Mouse (Mus musculus): ENCODE measurements around the gene Vrk1.

Gene Vrk1

DNA sequence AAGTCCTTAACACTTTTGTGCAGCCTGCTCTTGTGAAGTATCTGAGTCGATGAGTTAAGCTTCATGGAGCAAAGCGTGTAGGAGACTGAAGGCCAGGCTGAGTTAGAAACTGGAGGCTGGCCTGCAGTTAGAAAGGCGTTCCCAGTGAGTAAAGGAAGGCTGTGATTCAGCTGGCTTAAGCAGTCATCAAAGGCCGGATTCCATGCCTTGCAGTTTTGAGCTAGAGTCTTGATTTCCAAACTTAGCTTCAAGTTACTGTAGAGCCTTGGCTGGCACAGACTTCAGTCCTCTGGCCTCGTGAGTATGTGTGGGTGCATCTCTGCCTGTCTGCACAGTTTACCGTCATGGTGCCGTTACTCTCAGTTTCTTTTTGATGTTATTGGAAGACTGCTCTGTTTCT is 42.2 kb downstream of the Vrk1 start:
- no peak for DNase-seq (ENCODE audit: low spot score)

DNA sequence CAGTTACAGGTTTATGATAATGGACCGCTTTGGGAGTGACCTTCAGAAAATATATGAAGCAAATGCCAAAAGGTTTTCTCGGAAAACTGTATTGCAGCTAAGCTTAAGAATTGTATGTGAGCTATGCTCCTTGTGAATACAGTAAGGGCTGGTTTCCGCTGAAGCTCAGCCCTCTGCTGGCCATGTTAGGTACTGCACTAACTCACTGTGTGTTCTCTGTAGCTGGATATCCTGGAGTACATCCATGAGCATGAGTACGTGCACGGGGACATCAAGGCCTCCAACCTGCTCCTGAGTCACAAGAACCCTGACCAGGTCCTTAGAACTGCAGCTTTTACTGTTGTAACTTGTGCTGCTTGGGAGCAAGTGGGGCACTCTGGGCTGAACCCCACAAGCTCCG is 45.8 kb downstream of the Vrk1 start:
- DNase-seq (ENCODE audit: low spot score): peak; percentile 82

GRCm38 (mm10) chr12:106059873-106060573 is 50.0 kb downstream of the Vrk1 start:
- DNase-seq (ENCODE audit: low spot score): no peak

DNA sequence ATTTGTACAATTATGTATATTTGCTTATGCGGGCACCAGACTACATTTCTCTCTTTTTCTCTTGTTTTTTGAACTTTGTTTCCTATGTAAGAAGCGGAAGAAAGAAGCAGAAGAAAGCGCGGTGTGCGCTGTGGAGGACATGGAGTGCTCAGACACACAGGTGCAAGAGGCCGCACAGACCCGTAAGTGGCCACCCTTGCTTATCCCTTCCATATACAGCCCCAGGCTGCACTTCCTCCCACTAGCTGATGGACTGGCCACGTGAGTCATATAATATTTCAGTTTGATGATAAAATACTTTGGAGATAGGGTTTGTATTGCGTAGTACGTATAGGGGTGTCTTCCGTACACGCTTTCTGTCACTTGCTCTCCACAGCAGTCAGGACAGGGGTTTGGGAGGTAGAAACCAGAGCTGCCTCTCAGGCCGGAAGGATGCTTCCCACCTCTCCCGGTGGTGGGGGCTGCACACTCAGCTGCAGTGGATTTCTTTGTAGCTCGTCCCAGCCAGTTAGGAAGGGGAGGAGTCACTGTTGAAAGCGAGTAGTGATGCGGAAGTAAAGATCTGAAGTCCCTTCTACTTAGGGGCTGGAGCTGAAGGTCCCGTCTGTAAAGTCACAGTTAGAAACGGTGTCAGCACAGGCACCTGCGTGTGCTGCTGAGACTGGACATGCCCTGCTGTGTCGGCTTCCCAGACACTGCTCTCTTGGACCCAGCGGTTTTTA is 60.6 kb downstream of the Vrk1 start:
- no peak for DNase-seq (ENCODE audit: low spot score)

DNA sequence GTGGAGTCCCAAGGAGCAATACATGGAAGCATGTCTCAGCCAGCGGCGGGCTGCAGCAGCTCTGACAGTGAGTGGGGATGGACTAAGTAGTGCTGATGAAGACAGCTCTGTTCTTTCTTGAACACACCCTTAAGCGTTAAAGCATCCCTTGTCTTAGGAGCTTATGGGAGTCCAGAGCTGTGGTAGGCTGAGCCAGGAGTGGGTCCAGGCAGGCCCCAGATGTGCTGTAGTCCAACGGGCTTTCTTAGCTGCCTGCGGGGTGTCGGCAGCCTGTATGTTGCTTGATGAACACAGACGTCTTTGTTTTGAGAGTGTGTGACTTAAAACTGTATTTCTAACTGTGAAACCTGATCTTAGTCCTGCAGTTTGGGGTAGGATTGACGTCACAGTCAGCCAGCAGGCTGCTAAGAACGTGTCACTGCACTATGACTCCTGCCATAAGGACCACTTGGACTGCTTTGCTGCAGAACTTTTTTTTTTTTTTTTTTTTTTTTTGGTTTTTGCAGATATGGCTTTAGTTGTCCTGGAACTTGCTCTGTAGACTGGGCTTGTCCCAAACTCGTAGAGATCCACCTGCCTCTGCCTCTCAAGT is 61.6 kb downstream of the Vrk1 start:
- DNase-seq (ENCODE audit: low spot score): no peak

GRCm38 (mm10) chr12:106074371-106075155 is 64.5 kb downstream of the Vrk1 start:
- no peak for DNase-seq (ENCODE audit: low spot score)

DNA sequence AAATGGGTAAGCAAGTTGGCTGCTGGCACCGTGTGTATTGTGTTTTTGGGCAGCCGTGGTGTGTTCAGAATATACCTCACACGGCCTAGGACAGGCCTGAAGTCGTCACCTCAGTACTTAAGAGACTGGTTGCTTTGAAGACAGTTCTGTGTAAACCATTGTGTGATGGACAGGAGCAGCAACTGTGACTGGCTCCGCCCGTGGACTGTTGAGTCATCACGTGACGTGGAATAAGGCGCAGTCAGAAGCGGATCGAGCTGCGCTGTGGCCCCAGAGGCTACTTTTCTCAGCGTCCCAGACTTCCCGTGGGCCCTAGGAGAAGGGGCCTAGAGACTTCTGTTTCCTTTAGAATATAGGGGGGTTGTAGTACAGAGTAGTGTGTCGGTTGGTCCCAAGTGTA is 66.1 kb downstream of the Vrk1 start:
- DNase-seq (ENCODE audit: low spot score): no peak

GRCm38 (mm10) chr12:106080511-106080910 is 70.5 kb downstream of the Vrk1 start:
- no peak for DNase-seq (ENCODE audit: low spot score)

DNA sequence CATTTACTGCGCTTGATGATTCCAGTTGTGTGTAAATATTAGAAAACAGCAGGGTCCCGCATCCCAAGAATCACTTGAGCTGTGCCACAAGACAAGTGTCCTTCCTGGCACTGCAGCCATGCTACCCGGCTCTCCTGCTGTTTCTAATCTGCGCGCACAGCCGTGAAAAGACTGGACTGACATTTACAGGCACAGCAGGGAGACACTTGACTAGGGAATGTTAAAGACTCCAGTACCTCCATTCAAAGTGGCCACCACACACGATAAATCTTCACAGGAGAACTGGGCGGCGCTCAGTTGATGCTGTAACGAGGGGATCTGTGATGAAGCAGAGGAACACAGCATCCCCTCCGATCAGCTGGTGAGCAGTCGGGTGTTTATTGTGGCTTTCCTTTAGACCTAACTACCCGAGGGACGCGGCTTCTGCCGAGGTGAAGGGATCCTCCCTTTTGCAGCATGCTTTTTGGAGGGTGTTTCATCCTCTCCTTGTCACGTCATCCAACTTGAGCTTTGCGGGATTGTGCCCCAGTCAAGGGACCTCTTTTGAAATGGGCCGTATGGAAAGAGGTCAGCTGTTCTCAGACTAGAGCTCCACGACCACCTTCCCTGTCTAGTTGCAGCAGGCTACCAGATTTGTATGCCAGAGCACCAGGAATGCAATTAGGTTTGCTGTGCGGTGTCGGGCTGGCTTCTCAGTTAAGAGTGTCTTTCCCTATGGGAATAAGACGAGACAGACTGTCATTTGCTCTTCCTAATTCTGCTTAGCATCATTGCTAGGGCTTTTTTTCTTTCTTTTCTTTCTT is 71.1 kb downstream of the Vrk1 start:
- DNase-seq (ENCODE audit: low spot score): no peak

- DNase-seq (ENCODE audit: low spot score): no peak
Measured at GRCm38 (mm10) chr12:106081748-106082140, 71.7 kb downstream of the Vrk1 start.

DNA sequence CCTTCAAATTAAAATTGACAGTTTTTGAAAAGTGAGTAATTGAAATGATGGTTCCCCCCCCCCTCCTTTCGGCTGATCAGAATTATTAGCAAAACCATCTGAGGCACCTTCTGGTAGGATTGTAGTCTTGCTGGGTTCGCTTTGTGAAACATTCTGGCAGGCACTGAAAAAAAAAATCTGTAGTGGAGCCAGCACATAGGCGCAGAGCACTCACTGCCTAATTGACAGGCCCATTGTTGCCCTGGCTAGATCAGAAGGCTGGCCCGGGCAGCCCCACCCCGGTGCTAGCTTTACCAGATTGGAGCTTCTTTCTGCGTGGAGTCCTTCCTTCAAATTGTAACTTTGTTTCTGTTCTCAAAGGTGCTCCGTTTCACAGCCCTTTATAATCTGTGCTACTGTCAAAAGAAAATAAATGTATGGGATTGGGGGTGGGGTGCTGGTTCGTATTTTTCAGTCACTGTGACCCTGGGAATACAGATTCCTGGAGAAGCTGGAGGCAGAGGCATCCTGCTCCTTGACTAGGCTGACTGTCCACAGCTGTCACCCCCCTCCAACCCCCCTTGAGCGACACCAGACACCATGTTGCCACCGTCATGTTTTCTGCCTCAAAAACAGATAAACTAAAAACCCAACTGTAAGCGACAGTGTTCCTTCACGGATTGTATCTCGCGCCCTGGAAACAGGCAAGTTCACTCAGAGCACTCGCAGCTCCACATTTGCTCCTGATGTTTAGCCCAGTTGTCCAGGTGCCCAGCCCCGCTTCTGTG is 72.3 kb downstream of the Vrk1 start:
- no peak for DNase-seq (ENCODE audit: low spot score)

DNA sequence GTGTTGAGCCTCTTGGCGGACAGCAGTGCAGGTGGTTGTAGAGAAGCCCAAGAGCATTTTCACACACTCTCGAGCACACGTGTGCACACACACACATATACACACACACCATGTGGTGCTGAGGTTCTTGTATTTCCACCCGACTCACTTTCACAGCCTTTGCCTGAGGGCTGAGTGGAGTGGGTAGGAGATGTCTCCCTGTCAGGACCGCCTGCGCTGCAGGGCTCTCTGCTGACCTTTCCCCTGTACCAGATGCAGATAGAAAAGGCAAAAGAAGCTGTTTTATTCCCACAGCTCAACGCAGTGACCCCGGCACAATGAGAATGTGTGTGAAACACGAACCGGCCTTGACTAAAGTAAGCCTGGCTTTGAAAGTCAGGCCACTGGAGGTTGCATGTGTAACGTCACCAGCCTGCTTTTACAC is 72.9 kb downstream of the Vrk1 start:
- DNase-seq (ENCODE audit: low spot score): no peak

DNA sequence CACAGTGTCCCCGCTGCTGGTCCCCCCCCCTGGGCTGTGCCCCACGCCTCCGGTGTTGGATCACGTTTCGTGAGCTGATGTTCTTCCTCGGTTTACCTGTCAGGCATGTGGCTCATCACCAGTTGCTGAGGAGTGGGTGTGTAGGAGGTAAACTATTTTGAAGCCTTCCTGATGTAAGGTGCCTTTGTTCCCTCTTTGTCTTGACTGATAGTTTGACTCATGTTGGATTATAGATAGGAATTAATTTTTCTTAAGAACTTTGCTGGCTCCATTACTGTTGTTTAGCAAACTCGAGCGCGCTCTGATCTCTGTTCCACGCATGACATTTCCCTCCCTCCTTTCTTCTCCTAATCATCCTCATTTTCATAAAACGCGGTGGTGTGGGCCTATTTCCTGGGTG is 74.1 kb downstream of the Vrk1 start:
- no peak for DNase-seq (ENCODE audit: low spot score)

- DNase-seq (ENCODE audit: low spot score): no peak
Measured at GRCm38 (mm10) chr12:106094827-106095226, 84.8 kb downstream of the Vrk1 start.

DNA sequence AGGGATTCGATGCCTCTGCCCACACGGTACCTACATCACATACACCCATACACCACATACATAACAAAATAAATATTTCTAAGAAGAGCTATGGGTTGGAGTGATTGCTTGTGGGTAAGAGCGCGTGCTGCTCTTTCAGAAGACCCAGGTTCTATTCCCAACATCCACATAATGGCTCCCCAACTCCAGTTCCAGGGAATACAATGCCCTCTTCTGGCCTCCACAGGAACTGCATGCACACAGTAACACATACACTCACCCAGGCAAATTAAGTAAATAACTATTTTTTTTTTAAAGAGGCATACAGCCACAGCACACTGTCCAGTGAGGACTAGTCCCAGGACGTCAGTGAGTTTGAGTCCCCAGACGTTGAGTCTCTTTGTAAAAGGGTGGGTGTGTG is 92.0 kb downstream of the Vrk1 start:
- DNase-seq (ENCODE audit: low spot score): no peak

GRCm38 (mm10) chr12:106102726-106103643 is 93.0 kb downstream of the Vrk1 start:
- DNase-seq (ENCODE audit: low spot score): no peak

DNA sequence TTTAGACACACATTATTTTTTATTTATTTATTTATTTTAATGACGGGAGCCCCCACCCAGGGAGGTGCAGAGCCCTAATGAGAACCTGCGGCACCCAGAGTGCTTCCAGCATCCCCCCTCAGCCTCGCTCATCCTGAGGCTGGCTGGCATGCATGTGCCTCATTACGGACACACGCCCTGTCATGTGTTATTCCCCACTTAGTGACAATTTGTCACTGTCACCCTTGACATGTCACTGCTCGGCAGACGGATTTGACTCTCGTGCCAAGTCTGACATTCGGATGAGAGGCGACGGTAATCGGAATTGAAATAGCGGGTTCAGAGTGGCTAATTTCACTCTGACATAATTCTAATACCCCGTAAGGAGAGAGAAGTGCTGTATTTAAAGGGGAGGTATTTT is 97.2 kb downstream of the Vrk1 start:
- DNase-seq (ENCODE audit: low spot score): no peak

DNA sequence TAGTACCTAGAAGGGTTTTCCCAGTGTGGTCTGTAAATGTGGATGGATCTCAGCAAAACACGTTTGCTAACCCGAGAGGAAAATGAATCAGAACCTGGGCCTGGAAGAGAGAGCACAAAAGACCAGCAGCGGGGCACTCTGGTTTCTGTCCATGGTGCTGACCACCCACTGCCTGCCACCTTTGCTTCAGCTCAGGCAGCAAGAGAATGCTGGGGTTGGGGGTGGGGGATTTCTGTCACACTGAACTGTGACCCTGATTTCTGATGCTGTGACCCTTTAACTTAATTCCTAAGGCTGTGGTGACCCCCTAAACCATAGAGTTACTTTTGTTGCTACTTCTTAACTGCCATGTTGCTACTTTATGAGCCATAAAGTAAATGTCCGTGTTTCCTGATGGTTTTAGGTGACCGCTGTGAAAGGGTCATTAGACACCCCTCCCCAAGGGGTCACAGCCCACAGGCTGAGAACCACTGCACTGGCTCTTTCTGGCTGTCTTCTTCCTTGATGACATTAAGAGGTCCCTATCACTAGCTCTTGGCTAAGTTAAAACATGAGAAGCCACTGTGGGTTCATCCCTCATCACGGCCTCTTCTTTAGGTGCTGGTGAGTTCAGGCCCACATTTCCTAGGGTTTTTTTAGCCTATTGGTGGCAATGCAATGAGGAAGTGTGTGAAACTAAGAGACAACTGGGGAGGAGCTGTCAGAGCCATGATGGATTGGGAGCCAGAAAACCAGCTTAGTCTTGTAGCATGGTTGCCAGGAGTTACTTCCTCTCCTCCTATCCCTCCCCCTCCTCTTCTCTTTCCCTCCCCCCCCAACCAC is 105.3 kb downstream of the Vrk1 start:
- no peak for DNase-seq (ENCODE audit: low spot score)

DNA sequence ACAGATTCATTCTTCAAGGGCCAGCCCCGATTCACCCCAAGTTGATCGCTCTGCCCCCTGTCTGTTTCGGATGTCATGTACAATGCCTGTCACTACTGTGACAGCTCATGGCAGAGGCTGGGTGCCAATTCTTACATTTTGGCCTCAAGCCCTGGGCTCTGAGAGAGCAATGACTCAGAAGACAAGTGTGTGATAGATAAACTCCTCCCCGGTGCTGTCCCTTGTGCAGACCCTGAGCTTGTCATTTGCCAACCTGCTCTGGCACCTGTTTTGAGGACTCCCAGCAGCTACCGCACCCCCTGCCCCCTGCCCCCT is 105.8 kb downstream of the Vrk1 start:
- no peak for DNase-seq (ENCODE audit: low spot score)

Data from lung, postnatal 25 days (tissue).